Mouse (Mus musculus): ENCODE results near the gene Zc3h12c. TPM values are rescaled to one million over a fixed set of nuclear protein-coding genes. Genes with fewer than 3 reads are reported as not detected.
"Not testable (repeated sequence)": the region's sequence is repeated elsewhere in the genome, so short reads cannot be mapped to it uniquely, and the experiment has no call there.

Gene Zc3h12c
- total RNA-seq, 4 experiments from 2014 or later: 12.1 to 13.6 (median 13.3) TPM

GRCm38 (mm10) chr9:52103448-52104224 is 64.7 kb downstream of the Zc3h12c start:
- DNase-seq (ENCODE audit: low spot score in 2 of 2): no peak

DNA sequence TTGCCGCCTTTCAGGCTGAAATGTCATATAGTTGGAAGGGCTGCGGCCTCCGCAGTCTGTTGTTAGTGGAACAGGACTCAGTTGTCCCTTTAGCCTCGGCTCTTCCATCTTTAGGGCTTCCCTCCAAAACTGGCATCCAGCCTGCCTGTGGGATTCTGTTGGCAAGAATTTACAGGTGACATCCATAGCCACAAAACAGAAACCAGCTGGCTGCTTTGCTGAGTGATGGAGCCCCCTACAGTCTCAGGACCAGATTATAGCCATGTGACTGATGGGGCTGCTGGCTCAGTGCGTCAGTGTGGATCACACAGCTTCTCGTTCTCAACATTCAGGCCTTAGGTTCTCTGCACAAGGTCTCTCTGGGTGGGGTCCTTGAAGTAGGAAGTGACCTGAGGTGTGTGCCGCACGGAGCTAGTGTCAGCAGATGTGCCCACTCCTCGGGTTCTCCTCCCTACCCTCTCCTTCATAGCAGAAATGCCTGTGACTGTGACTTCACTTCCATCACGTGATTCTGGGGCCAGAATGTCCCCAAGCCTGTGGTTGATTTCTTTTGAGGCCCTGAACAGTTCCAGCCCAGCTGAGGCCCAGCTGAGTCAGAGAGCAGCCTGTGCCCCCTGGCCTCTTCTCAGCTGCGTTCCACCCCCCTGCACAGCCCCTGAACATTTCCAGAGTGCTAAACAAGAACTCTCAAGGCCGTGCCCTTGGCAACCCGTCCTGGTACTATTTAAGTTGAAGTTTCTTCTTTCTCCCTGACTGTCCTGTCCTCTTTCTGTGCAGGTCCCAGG is 66.1 kb downstream of the Zc3h12c start:
- DNase-seq (ENCODE audit: low spot score in 2 of 2): no peak

- no peak for DNase-seq (ENCODE audit: low spot score in 2 of 2)
Measured at GRCm38 (mm10) chr9:52100426-52100825, 67.9 kb downstream of the Zc3h12c start.

DNA sequence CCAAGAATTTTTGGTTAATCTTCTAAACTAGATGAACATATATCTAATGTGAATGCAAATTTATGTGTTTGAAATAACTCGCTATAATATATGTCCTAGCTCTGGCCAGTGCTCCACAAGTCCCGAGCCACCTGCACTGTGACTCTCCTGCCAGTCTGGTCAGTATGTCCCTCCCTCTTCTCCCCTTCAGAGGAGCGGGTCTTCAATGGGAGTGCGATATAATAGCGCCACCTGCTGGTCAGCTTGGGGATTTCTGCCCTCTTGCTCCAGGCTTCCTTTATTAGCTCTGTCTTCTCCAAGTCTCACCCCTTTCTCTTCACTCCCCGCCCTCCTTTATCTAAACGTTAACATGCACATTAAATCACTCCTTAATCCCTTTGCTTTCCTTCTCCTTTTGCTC is 69.8 kb downstream of the Zc3h12c start:
- peak; percentile 36 to 79 for DNase-seq (ENCODE audit: low spot score in 2 of 2)

DNA sequence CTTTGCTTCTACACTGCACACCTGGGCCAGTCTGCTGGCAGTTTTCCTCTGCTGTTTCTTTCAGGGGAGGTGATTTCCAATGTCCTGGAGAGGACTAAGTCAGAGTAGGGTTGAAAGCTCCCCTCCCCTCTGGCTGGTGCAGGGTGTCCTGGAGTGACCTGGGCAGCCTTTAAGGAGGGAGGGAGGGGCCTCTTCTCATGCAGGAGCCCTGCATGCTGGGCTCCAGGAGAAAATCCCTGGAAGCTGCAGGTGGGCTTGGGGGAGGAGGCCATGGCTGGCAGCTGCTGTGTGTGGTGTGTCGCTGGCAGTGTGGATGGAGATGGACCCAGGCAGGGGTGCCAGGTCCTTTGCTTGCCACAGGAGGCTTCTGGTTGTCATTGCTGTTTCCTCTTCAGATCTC is 71.0 kb downstream of the Zc3h12c start:
- no peak for DNase-seq (ENCODE audit: low spot score in 2 of 2)

- DNase-seq (ENCODE audit: low spot score in 2 of 2): no peak
Measured at GRCm38 (mm10) chr9:52095666-52096065, 72.7 kb downstream of the Zc3h12c start.

- no peak for DNase-seq (ENCODE audit: low spot score in 2 of 2)
Measured at GRCm38 (mm10) chr9:52094471-52094980, 73.8 kb downstream of the Zc3h12c start.

DNA sequence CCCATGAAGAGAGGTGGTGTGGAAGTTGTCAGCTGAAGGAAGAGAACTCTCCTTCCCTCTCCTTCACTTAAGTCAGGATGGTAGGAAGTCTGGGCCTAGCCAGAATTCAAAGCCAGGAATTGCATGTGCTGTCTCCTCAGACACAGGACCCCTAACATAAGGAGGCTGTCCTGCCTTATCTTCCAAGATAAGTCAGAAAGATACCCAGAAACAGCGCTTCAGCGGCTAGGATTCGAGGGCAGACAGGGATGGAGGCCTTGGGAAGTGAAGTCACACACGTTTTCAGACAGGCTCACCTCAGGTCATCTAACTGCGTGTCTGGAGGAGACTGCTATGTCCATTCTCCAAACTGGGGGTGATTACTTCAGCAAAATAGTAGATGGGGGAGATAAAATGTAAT is 74.4 kb downstream of the Zc3h12c start:
- no peak for DNase-seq (ENCODE audit: low spot score in 2 of 2)

- no peak for DNase-seq (ENCODE audit: low spot score in 2 of 2)
Measured at GRCm38 (mm10) chr9:52093108-52093507, 75.3 kb downstream of the Zc3h12c start.

DNA sequence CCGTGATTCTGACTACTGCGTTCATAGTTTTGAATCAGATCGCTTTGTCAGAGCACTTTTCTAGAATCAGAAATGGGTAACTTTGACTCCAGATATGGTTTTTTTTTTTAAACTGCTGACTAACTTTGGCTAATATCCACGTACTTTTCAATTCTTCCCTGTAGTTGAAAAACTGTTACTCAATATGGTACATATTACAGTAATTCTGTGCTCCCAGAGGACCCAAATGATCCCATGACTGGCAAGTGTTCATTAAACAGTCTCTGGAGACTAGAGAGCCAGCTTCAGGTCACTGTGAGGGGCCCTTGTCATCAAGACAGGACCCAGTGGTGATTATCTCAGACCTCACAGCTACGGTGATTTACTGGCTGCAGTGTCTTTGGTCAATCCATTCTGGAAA is 76.1 kb downstream of the Zc3h12c start:
- no peak for DNase-seq (ENCODE audit: low spot score in 2 of 2)

GRCm38 (mm10) chr9:52091752-52092151 is 76.6 kb downstream of the Zc3h12c start:
- DNase-seq (ENCODE audit: low spot score in 2 of 2): no peak

- DNase-seq (ENCODE audit: low spot score in 2 of 2): no peak
Measured at GRCm38 (mm10) chr9:52082414-52082813, 86.0 kb downstream of the Zc3h12c start.

- no peak for DNase-seq (ENCODE audit: low spot score in 2 of 2)
Measured at GRCm38 (mm10) chr9:52081979-52082378, 86.4 kb downstream of the Zc3h12c start.

DNA sequence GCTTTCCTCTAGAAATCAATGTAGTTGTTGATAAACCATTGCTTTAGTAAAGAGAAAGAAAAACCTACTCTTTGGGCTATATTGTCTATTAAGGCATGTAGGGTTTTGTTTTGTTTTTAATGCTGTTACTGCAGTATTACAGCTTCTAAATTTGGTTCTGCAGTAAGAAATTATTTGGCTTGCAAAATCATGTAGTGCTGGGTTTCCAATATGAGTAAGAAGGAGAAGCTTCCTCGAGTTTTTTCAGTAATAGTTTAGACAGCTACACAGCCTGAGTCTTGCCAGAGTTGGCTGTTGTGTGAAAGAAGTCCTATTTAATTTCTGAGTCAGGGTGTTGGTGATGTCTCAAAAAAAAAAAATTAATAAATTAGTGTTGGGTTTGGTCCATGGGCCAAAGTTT is 90.7 kb downstream of the Zc3h12c start:
- no peak for DNase-seq (ENCODE audit: low spot score in 2 of 2)

- DNase-seq (ENCODE audit: low spot score in 2 of 2): no peak
Measured at GRCm38 (mm10) chr9:52076089-52076488, 92.3 kb downstream of the Zc3h12c start.

GRCm38 (mm10) chr9:52072202-52072601 is 96.2 kb downstream of the Zc3h12c start:
- no peak for DNase-seq (ENCODE audit: low spot score in 2 of 2)

DNA sequence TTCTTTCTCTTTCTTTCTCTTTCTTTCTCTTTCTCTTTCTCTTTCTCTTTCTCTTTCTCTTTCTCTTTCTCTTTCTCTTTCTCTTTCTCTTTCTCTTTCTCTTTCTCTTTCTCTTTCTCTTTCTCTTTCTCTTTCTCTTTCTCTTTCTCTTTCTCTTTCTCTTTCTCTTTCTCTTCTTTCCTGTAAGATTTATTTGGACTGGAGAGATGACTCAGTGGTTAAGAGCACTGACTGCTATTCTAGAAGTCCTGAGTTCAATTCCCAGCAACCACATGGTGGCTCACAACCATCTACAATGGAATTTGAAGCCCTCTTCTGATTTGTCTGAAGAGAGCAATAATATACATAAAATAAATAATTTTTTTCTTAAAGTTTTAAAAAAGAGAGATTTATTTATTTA is 97.0 kb downstream of the Zc3h12c start:
- not testable (repeated sequence) for DNase-seq (ENCODE audit: low spot score in 2 of 2)

- no peak for DNase-seq (ENCODE audit: low spot score in 2 of 2)
Measured at GRCm38 (mm10) chr9:52070052-52070451, 98.3 kb downstream of the Zc3h12c start.
